Mouse (Mus musculus) kidney, adult 2 months (tissue): Measurements from ENCODE around the gene Prex1.

Experiments
- CTCF ChIP-seq: fragments of 200-500 bp; conservative IDR thresholded peaks from 2 replicates; pipeline ENCODE4 v1.5.1; 2011; ENCODE audit warnings: low read depth, mild to moderate bottlenecking, control low read depth, low read length, moderate library complexity, mixed read lengths; ENCODE audit not compliant: insufficient read depth, insufficient read length
- POLR2A ChIP-seq: fragments of 200-500 bp; IDR thresholded peaks from one replicate; pipeline ENCODE4 v1.6.1; 2011; ENCODE audit warnings: low read depth, low read length, control low read depth

GRCm38 (mm10) chr2:166563890-166564289, 149.7 kb downstream of the Prex1 start:
- TF ChIP-seq POLR2A: no peak
- peak; percentile 87 for TF ChIP-seq CTCF
